Mouse (Mus musculus): ENCODE results near the gene Tmem183a.

Gene Tmem183a

DNA sequence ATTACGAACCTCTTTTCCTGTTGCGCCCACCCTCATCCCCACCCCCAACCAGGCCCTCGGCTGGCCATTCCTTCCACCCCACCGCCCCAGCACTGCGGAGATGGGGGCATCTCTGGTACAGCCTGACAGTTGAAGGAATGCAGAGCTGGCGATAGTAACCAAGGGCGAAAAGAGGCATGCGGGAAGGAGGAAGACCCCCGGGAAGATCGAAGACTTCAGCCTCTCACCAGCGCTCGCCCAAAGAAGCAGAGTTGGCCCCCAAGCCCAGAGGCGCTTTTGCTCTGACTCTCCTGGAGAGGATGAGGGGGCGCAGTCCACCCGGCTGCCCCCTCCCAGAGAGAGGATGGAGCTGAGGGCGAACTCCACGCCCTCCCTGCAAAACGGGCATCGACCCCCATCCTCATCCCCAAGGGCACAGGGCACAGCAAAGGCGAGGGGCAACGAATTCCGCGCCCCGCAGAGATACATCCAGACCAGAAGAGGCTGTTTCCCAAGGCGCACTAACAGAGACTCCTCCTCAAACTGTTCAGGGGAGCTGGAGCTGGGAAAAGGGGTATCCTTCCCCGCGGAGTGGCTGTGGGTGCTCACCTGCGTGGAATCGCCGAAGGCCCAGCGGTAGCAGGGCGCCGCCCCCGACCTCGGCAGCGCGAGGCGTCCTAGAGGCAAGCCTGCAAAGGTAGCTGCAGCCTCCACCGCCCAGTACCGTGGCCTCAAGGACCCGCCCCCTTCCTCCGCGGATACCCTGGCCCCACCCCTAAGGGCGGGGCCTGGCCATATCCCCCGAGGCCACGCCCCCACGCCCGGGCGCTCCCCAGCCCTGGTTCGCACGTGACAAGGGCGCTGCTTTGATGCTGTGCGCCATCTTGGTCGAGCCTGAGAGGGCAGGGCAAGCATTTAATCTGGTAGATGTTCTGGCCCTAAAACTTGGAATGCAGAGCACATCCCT lies 17.5 kb downstream of the Tmem183a start:
- peak; percentile 94 to 95 for DNase-seq (ENCODE audit: low spot score in 2 of 2)

DNA sequence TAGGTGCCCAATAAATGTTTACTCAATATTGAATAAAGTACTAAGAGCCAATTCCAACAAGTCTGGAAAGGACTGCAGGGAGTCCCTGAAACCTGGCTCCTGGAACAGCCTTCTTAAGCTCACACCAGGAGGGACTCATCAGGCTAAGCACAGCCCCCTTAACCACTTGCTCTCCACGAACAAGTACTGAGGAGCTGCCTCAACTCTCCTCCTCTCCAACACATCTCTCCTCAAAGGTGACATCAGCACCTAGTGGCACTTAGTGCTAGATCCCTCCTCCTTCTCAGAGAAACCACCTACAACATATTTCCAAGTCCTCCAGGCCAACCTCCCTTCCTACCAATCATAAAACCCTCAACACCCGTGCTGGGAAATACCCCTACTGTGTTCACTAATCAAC lies 18.2 kb downstream of the Tmem183a start:
- DNase-seq (ENCODE audit: low spot score in 2 of 2): peak; percentile 37 to 58

GRCm38 (mm10) chr1:134342781-134343310 lies 18.9 kb downstream of the Tmem183a start:
- peak in 1 of 2 experiments; percentile 42 for DNase-seq (ENCODE audit: low spot score in 2 of 2)

DNA sequence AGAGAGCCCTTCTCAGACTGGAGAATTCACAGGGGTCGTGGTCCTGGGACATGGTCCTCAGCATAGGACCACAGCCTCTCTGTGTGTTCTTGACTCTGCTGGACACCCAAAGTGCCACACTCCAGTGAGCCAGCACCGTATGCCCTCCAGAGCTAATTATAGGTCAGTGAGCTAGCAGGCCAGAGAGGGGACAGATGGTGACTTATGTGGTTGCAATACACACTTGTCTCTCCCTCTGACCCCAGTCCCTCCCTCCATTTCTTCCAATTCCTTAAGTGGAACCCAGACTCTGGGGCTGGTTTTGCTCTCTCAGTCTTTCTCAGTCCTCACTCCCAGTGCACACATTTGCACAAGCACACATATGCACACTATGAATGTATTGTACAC lies 19.5 kb downstream of the Tmem183a start:
- peak in 1 of 2 experiments; percentile 29 for DNase-seq (ENCODE audit: low spot score in 2 of 2)

DNA sequence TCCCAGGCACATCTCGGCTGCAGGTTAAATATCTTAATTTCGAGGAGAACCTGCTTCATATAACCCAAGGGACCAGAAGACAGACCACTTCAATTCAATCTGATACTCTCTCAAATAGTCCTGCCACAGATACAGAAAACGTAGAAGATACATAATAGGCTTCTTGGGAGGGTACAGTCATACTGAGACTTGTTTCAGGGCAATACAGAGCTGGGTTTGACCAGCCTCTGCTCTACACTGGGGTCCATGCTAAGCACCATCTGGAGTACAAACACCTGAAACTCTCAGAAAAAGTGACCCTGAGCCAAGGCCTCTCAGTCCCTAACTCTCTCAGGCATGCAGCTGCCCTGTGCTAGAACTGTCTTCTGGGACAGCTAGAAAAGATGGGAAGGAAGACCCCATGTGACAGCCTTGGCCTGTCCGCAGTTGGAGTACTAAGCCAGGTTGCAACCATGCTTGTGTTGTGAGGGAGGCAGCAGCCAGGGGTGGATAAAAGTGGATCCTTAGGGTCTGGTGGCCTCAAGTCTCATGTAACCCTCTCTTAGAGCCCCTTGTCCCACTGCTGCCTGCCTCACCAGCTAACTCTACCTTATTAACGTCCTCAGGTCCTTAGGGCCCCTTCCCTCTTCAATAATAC lies 20.0 kb downstream of the Tmem183a start:
- DNase-seq (ENCODE audit: low spot score in 2 of 2): peak in 1 of 2 experiments; percentile 28

DNA sequence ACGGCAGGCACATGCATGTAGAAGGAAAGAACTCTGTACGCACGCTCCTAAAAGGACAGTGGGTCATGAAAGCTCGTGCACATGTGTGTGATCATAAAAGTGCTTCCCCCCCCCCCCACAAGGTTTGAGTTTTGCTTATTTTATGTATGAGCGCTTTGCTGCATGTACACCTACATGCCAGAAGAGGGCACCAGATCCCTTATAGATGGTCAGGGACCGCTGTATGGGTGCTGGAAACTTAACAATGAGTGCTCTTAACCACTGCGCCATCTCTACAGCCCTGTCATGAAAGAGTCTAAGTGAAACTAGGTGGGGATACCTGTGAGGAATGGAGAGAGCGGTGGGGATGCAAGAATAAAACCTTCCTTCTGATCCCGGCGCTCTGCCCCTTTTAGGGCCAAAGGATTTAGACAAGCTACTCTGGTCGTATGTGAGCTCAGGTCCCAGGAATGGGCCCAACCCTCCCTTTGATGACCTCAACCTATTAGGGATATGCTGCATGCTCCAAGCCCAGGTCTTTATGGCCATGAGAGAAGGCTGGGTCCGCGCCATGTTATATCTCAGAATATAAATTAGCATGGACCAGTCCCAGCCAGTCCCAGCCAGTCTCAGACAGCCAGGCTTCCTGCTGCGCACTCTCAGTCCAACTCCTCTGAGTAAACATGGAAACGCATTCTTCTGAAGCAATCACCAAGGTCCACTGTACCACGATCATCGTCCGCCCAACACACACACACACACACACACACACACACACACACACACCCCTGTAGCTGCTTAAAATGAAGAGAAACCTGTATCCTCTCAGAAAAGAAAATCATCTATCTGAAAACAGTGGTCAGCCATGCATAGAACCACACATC lies 21.8 kb downstream of the Tmem183a start:
- no peak for DNase-seq (ENCODE audit: low spot score in 2 of 2)

DNA sequence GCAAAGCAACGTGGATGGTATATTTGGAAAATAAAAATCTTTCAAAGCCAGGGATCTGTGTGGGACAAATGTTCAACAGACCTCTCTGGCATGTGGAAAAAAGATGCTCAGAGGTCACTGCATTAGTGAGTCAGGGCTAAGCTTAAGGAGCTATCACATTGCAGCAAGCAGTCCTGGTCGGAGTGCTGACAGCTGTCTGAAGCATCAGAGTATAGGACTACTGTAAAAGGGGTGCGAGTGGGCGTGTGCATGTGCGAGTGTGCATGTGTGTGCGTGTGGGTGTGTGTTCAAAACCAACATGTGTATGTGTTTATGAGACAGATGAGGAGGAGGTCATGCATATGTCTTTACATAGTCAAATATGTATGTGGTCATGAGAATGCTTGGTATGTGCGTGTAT lies 22.6 kb downstream of the Tmem183a start:
- no peak for DNase-seq (ENCODE audit: low spot score in 2 of 2)

DNA sequence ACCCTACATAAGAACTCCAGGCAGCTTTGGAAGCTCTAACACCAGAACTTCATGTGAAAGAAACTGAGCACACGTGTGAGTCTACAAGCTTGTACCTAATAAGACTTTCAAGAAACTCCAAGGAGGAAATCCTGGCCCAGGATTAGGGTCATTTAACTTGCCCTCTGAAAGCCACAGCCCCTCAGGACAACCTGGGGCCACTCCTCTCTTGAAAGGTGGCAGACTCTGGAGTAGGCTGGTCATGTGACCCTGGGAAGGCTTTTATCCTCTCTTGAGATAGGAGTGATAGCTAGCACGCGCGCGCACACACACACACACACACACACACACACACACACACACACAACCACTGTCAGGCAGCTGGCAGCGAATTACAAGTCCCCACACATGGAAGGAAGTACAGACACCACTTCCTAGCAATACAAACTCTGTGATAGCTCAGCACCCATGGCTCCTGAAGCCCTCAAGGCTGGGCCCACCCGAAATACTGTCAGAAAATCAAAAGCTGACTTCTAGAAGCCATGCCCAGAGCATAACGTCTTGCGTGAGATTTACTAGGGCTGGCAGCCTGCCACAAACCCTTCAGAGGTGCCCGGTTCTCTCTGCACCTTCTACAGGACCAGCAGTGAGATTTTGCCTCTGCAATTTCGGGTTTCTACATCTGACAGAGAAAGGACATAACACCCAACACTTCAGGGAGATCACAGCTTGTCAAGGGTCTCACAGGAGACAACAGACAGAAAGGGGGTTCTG lies 24.6 kb downstream of the Tmem183a start:
- DNase-seq (ENCODE audit: low spot score in 2 of 2): peak in 1 of 2 experiments; percentile 34

GRCm38 (mm10) chr1:134335924-134336810 lies 25.6 kb downstream of the Tmem183a start:
- DNase-seq (ENCODE audit: low spot score in 2 of 2): peak in 1 of 2 experiments; percentile 47

GRCm38 (mm10) chr1:134335211-134335923 lies 26.4 kb downstream of the Tmem183a start:
- DNase-seq (ENCODE audit: low spot score in 2 of 2): peak; percentile 74 to 86

DNA sequence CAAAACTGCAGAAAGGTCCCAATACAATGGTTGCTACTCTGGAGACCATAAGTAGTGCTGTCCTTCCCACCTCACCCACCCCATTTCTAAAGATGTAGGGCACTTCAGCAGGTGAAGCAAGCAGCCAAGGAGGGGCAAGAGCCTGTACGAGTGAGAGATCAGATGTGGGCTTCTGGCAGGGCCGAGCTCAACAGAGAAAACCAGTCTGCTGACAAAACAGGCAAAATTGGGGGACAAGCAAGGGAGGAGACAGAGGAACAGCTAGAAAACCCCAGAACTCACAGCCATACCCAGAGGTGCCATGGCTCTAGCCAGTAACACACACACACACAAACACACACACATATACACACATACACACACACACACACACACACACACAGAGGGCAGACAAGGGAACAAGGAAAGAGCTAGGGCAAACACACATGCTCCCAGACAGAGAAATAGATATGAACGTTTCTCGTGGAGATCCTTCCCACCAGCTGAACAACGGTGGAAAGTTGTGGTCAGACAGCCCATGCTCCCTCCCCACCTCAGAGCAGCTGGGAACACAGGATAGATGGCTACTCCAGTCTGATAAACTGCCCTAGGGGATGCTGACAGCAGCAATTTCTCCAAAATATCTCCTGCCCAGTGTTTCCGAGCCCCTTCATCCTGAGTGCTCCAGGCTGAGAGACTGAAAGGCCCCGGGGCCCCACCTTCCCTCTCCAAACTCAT lies 27.5 kb downstream of the Tmem183a start:
- peak in 1 of 2 experiments; percentile 20 for DNase-seq (ENCODE audit: low spot score in 2 of 2)

GRCm38 (mm10) chr1:134333371-134334110 lies 28.2 kb downstream of the Tmem183a start:
- DNase-seq (ENCODE audit: low spot score in 2 of 2): peak in 1 of 2 experiments; percentile 24

- peak; percentile 83 to 86 for DNase-seq (ENCODE audit: low spot score in 2 of 2)
These were observed 29.0 kb downstream of the Tmem183a start, which contains the start of gene Ppfia4 for GRCm38 (mm10) chr1:134332770-134333271. Ppfia4 (minus strand) TSS chr1:134332928.

DNA sequence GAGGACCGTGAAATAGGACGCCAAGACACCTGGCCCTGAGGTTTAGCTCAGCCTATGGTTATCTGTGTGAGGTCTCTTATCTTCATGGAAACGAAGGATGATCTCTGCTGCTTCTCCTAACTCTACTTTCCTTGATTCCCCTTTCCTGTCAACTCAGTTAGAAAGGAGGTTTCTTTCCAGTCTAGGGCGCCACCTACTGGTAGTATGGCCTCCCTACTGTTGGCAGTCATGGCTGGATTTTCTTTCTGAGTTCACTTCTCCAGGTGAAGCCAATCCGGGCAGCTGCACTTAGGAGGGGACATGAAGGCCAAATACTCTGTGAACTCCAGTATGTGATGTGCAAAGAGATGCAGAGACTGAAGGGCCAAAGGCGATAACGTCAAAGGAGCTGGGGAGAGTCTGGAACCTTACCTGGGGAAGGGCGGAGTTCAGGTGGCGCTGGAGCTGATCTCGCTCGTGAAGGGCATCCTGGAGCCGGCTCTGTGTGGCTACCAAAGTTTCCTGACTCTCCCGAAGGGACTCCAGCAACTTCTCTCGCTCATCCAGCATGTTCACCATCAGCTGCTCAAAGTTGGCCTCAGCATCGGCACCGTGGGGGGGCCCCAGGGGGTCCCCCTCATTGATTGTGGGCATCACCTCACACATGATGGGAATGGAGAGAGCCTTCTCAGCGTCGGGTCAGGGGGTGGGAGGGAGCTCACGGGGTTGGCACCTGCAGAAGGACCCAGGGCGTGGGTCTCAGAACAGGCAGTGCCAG lies 29.7 kb downstream of the Tmem183a start:
- DNase-seq (ENCODE audit: low spot score in 2 of 2): peak; percentile 80 to 88

DNA sequence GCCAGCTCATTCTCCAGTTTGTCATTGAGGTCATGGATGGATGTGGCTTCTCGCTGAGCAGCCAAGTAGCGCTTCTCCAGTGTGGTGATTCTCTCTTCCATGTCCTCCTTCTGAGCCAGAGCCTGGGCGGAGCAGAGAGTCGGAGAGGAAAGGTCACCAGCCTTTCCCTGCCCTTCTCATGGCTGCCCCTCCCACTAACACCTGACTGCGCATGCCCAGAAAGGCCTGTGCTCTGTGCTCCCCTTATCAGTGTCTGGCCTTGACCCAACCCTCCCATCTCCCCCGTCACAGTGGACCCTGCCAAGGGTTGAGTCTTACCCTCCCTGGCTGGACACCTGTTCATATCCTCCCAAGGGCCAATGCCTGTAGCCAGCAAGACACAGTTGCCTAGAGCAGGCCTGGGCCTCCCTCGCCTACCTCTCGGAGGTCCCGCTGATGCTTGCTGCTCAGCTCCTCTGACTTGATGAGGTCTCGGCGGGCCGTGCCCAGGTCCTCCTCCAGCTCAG lies 34.9 kb downstream of the Tmem183a start:
- DNase-seq (ENCODE audit: low spot score in 2 of 2): no peak

- no peak for DNase-seq (ENCODE audit: low spot score in 2 of 2)
These were observed 39.2 kb downstream of the Tmem183a start for GRCm38 (mm10) chr1:134322591-134322990.

Data from right cerebral cortex, postnatal 10 days (tissue).